13 mouse cellular contexts compared by ENCODE assay signal in the genomic region with DNA sequence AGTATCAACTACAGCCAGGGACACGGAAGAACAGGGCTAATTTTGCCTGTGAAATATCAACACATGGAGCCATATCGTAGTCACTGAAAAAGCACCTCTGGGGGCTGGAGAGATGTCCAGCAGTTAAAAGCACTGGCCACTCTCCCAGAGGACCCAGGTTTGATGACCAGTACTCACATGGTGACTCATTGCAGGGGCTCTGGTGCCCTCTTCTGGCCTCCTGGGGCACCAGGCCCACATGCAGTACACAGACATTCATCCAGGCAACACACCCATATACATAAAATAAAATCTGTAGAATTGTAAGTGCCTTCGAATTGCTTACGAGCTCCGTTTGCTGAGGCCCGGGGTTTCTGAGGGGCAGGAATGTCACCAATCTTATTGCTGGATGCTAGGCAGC. TPM values are rescaled to one million over a fixed set of nuclear protein-coding genes. Genes with fewer than 3 reads are reported as not detected.
DNase-seq lines count a peak whose midpoint lies in the region; ATAC-seq and TF ChIP-seq lines count a peak whose summit lies in the region.
"Had no signal": no experiment of that assay in that cellular context is flagged by ENCODE, and none has a peak within 500 bp of the region (broad histone marks: within the 10 kb centered on the region; RNA-seq: fewer than 3 reads in every experiment).

No protein-coding gene starts in this region.

- no peak for TF ChIP-seq POLR2A in MEL (IDR thresholded peaks at IDR 0.05; ENCODE audit: control insufficient read depth in 1 of 2, insufficient read depth in 1 of 2, low read depth in 1 of 2, low read length in 2 of 2, poor library complexity in 1 of 2)
- TF ChIP-seq POLR2A in embryonic fibroblast, embryonic 13.5 days (IDR thresholded peaks at IDR 0.05; ENCODE audit: low read depth, low read length), result no peak

- H3K36me3 ChIP-seq in hindbrain, embryonic 11.5 days (ENCODE audit: control insufficient read depth, insufficient read depth, low read length), result no peaks in the 10 kb centered on the region
- H3K36me3 ChIP-seq in hindbrain, embryonic 16.5 days (ENCODE audit: control insufficient read depth, insufficient read depth, low read length), result peaks cover 3% of the 10 kb centered on the region; the same call in 1 of the 2 replicates
- no peaks in the 10 kb centered on the region for H3K36me3 ChIP-seq in lung, embryonic 14.5 days (ENCODE audit: insufficient read depth)
- no peaks in the 10 kb centered on the region for H3K36me3 ChIP-seq in MEL (ENCODE audit: control insufficient read depth in 1 of 2, insufficient read depth in 2 of 2, low read length in 2 of 2)
- H3K36me3 ChIP-seq: neural tube, embryonic 12.5 days had no signal

- peak; percentile 39 for DNase-seq in hindbrain, embryonic 11.5 days (ENCODE audit: low spot score)
- peak; percentile 50 for DNase-seq in lung, embryonic 14.5 days
- no peak for DNase-seq in lung, postnatal 14 days
- no peak for DNase-seq in MEL (ENCODE audit: low read depth, low spot score)
- DNase-seq in layer of hippocampus, postnatal 14 days (ENCODE audit: low spot score in 2 of 2), result no peak
- DNase-seq: cerebellum, adult 8-10 months; heart, postnatal 36 days had no signal

- peak; percentile 53 for TF ChIP-seq CTCF in lung, embryonic 14.5 days (IDR thresholded peaks at IDR 0.05; ENCODE audit: low read depth)
- peak in 2 of 3 experiments; percentile 42 to 57; a peak in 4 of 6 replicates for TF ChIP-seq CTCF in MEL (IDR thresholded peaks at IDR 0.05 in 2 of 3, conservative IDR thresholded peaks at IDR 0.05 in 1 of 3; ENCODE audit: control insufficient read depth in 1 of 3, insufficient read depth in 1 of 3, low read depth in 2 of 3, low read length in 3 of 3, poor library complexity in 1 of 3, severe bottlenecking in 1 of 3)
- TF ChIP-seq CTCF in embryonic fibroblast, embryonic 13.5 days (IDR thresholded peaks at IDR 0.05; ENCODE audit: borderline replicate concordance, insufficient read depth, low read length), result peak; percentile 51; the same call in 1 of the 2 replicates

- H3K4me1 ChIP-seq in hindbrain, embryonic 11.5 days (replicated peaks; ENCODE audit: control insufficient read depth, insufficient read depth, low read length), result peaks cover 4% of the 10 kb centered on the region; the same call in 1 of the 2 replicates
- H3K4me1 ChIP-seq in hindbrain, embryonic 16.5 days (ENCODE audit: control insufficient read depth, insufficient read depth, low read depth, low read length), result peaks cover 13% of the 10 kb centered on the region
- no peaks in the 10 kb centered on the region for H3K4me1 ChIP-seq in lung, embryonic 14.5 days (ENCODE audit: insufficient read depth)
- no peaks in the 10 kb centered on the region for H3K4me1 ChIP-seq in MEL (ENCODE audit: control insufficient read depth in 1 of 2, insufficient read depth in 2 of 2, low read length in 2 of 2)
- H3K4me1 ChIP-seq in embryonic fibroblast, embryonic 13.5 days (ENCODE audit: control insufficient read depth, insufficient read depth, low read length), result no peaks in the 10 kb centered on the region

- no peak for TF ChIP-seq EP300 in MEL (IDR thresholded peaks at IDR 0.05; ENCODE audit: low read depth in 1 of 2, low read length in 2 of 2)

- ATAC-seq in hindbrain, embryonic 11.5 days (ENCODE audit: low FRiP score), result no peak
- ATAC-seq in hindbrain, embryonic 16.5 days, result no peak
- no peak for ATAC-seq in lung, embryonic 14.5 days (ENCODE audit: insufficient read depth)
- ATAC-seq in erythroblast, adult 5-6 weeks (replicated peaks; ENCODE audit: low FRiP score, poor library complexity, severe bottlenecking), result no peak

- H3K27me3 ChIP-seq in hindbrain, embryonic 11.5 days (ENCODE audit: control insufficient read depth, insufficient read depth, low read length), result no peaks in the 10 kb centered on the region
- H3K27me3 ChIP-seq in hindbrain, embryonic 16.5 days (replicated peaks; ENCODE audit: control insufficient read depth, insufficient read depth, low read length), result no peaks in the 10 kb centered on the region
- 0 out of 2 replicates have a peak, but pooled peaks cover 1% of the 10 kb centered on the region for H3K27me3 ChIP-seq in lung, embryonic 14.5 days (ENCODE audit: insufficient read depth, low read length)
- H3K27me3 ChIP-seq in MEL (ENCODE audit: control insufficient read depth in 1 of 2, insufficient read depth in 2 of 2, low read length in 2 of 2), result no peaks in the 10 kb centered on the region
- H3K27me3 ChIP-seq: neural tube, embryonic 12.5 days had no signal

- H3K27ac ChIP-seq in hindbrain, embryonic 11.5 days (ENCODE audit: low read depth, low read length), result no peak overlapping the region
- no peak overlapping the region for H3K27ac ChIP-seq in hindbrain, embryonic 16.5 days (ENCODE audit: low read depth, low read length)
- H3K27ac ChIP-seq in lung, embryonic 14.5 days (ENCODE audit: low read depth), result no peak overlapping the region
- H3K27ac ChIP-seq in MEL (ENCODE audit: control insufficient read depth, low read depth, low read length), result no peak overlapping the region
- H3K27ac ChIP-seq in embryonic fibroblast, embryonic 13.5 days (ENCODE audit: insufficient read depth, low read length), result no peak overlapping the region
- H3K27ac ChIP-seq: limb, embryonic 13.5 days; neural tube, embryonic 12.5 days had no signal

- H3K4me2 ChIP-seq in hindbrain, embryonic 11.5 days (replicated peaks; ENCODE audit: low read depth, low read length), result no peak overlapping the region
- H3K4me2 ChIP-seq in hindbrain, embryonic 16.5 days (ENCODE audit: low read length), result no peak overlapping the region
- H3K4me2 ChIP-seq in lung, embryonic 14.5 days, result no peak overlapping the region
- H3K4me2 ChIP-seq: limb, embryonic 13.5 days; neural tube, embryonic 12.5 days had no signal

- H3K9me3 ChIP-seq in hindbrain, embryonic 11.5 days (ENCODE audit: control insufficient read depth, low read length), result no peaks in the 10 kb centered on the region
- H3K9me3 ChIP-seq in hindbrain, embryonic 16.5 days (ENCODE audit: control insufficient read depth, low read length), result no peaks in the 10 kb centered on the region
- no peaks in the 10 kb centered on the region for H3K9me3 ChIP-seq in lung, embryonic 14.5 days (ENCODE audit: low read depth, low read length)
- no peaks in the 10 kb centered on the region for H3K9me3 ChIP-seq in MEL (replicated peaks; ENCODE audit: insufficient read depth, low read length)
- H3K9me3 ChIP-seq: limb, embryonic 13.5 days; neural tube, embryonic 12.5 days had no signal

- no peaks in the 10 kb centered on the region for H3K79me2 ChIP-seq in MEL (ENCODE audit: control insufficient read depth, insufficient read depth, low read length, poor library complexity)

- H3K4me3 ChIP-seq in hindbrain, embryonic 11.5 days (ENCODE audit: low read depth, low read length), result no peak overlapping the region
- H3K4me3 ChIP-seq in hindbrain, embryonic 16.5 days (ENCODE audit: low read length), result no peak overlapping the region
- H3K4me3 ChIP-seq in lung, embryonic 14.5 days (ENCODE audit: low read depth, low read length), result no peak overlapping the region
- H3K4me3 ChIP-seq in MEL (ENCODE audit: control insufficient read depth in 1 of 2, insufficient read depth in 1 of 2, low read depth in 2 of 2, low read length in 2 of 2), result no peak overlapping the region
- no peak overlapping the region for H3K4me3 ChIP-seq in embryonic fibroblast, embryonic 13.5 days (ENCODE audit: insufficient read depth, low read length)
- H3K4me3 ChIP-seq: limb, embryonic 13.5 days; neural tube, embryonic 12.5 days had no signal

- WGBS in hindbrain, embryonic 11.5 days, result 89% methylated on average over 6 of the region's 6 CpGs
- whole genome bisulfite sequencing in hindbrain, embryonic 16.5 days, result 87% methylated on average over 6 of the region's 6 CpGs
- WGBS in lung, embryonic 14.5 days, result 85% methylated on average over 6 of the region's 6 CpGs

- TF ChIP-seq RAD21 in MEL (IDR thresholded peaks at IDR 0.05; ENCODE audit: low read depth, low read length), result peak; percentile 27

- H3K9ac ChIP-seq in hindbrain, embryonic 11.5 days (ENCODE audit: low read depth, low read length), result no peak overlapping the region
- H3K9ac ChIP-seq in hindbrain, embryonic 16.5 days (ENCODE audit: low read depth, low read length), result no peak overlapping the region
- no peak overlapping the region for H3K9ac ChIP-seq in lung, embryonic 14.5 days
- no peak overlapping the region for H3K9ac ChIP-seq in MEL (ENCODE audit: control insufficient read depth, low read depth, low read length, poor library complexity, severe bottlenecking)
- H3K9ac ChIP-seq: limb, embryonic 13.5 days; neural tube, embryonic 12.5 days had no signal

RNA-seq across cellular contexts. Expression of gene Anks6, which starts 10.3 kb away (rescaled TPM):
- 2.6 and 2.9 TPM in 2 replicates for polyA plus RNA-seq in hindbrain, embryonic 11.5 days (2014; fragmentation: Nextera tagmentation; extraction: Ambion mirVana)
- 3.0 and 4.1 TPM in 2 replicates for polyA plus RNA-seq in hindbrain, embryonic 16.5 days (2015; fragmentation: Nextera tagmentation; extraction: Ambion mirVana)
- polyA plus RNA-seq in lung, embryonic 14.5 days (2014; fragmentation: Nextera tagmentation; extraction: Ambion mirVana), result 3.1 and 4.8 TPM in 2 replicates
- not detected in 2 replicates for total RNA-seq in MEL (2012; rRNA removed)
- not detected for polyA plus RNA-seq in MEL (2012; ENCODE audit: insufficient read depth in 1 of 2, insufficient read length in 2 of 2, low read depth in 1 of 2, low replicate concordance in 2 of 2, missing spikeins in 1 of 2)
- polyA plus RNA-seq in embryonic fibroblast, embryonic 13.5 days (2011; ENCODE audit: insufficient read length, low read depth, missing spikeins), result 6.8 and 7.0 TPM in 2 replicates
- not detected in 2 replicates for total RNA-seq in erythroblast, adult 5-6 weeks (2015; ENCODE audit: low replicate concordance)
- total RNA-seq in erythroblast, adult 5-6 weeks (2017; ENCODE audit: low replicate concordance), result not detected in 2 replicates
- 10 to 100 TPM; 19.4 to 21.3 TPM for total RNA-seq in layer of hippocampus, postnatal 14 days (2021)

RNA-seq across cellular contexts. Expression of gene Galnt12, which starts 44.7 kb away (rescaled TPM):
- polyA plus RNA-seq in hindbrain, embryonic 11.5 days (2014; fragmentation: Nextera tagmentation; extraction: Ambion mirVana), result 2.7 and 2.8 TPM in 2 replicates
- 0.97 and 1.1 TPM in 2 replicates for polyA plus RNA-seq in hindbrain, embryonic 16.5 days (2015; fragmentation: Nextera tagmentation; extraction: Ambion mirVana)
- 5.1 and 6.4 TPM in 2 replicates for polyA plus RNA-seq in lung, embryonic 14.5 days (2014; fragmentation: Nextera tagmentation; extraction: Ambion mirVana)
- total RNA-seq in MEL (2012; rRNA removed), result not detected in 2 replicates
- polyA plus RNA-seq in MEL (2012; ENCODE audit: insufficient read depth in 1 of 2, insufficient read length in 2 of 2, low read depth in 1 of 2, low replicate concordance in 2 of 2, missing spikeins in 1 of 2), result not detected
- polyA plus RNA-seq in embryonic fibroblast, embryonic 13.5 days (2011; ENCODE audit: insufficient read length, low read depth, missing spikeins), result 1.3 and 2.4 TPM in 2 replicates
- total RNA-seq in erythroblast, adult 5-6 weeks (2015; ENCODE audit: low replicate concordance), result not detected in 2 replicates
- not detected in 2 replicates for total RNA-seq in erythroblast, adult 5-6 weeks (2017; ENCODE audit: low replicate concordance)
- total RNA-seq in layer of hippocampus, postnatal 14 days (2021), result under 1 TPM; 0.92 to 0.95 TPM

RNA-seq across cellular contexts. Expression of gene Gabbr2, which starts 55.3 kb away (rescaled TPM):
- polyA plus RNA-seq in hindbrain, embryonic 11.5 days (2014; fragmentation: Nextera tagmentation; extraction: Ambion mirVana), result 0.54 and 0.71 TPM in 2 replicates
- 11.0 and 13.3 TPM in 2 replicates for polyA plus RNA-seq in hindbrain, embryonic 16.5 days (2015; fragmentation: Nextera tagmentation; extraction: Ambion mirVana)
- 0.07 TPM in 1 of 2 replicates, not detected in the other for polyA plus RNA-seq in lung, embryonic 14.5 days (2014; fragmentation: Nextera tagmentation; extraction: Ambion mirVana)
- not detected in 2 replicates for total RNA-seq in MEL (2012; rRNA removed)
- polyA plus RNA-seq in MEL (2012; ENCODE audit: insufficient read depth in 1 of 2, insufficient read length in 2 of 2, low read depth in 1 of 2, low replicate concordance in 2 of 2, missing spikeins in 1 of 2), result not detected
- polyA plus RNA-seq in embryonic fibroblast, embryonic 13.5 days (2011; ENCODE audit: insufficient read length, low read depth, missing spikeins), result 0.30 TPM in 1 of 2 replicates, not detected in the other
- total RNA-seq in erythroblast, adult 5-6 weeks (2015; ENCODE audit: low replicate concordance), result not detected in 2 replicates
- total RNA-seq in erythroblast, adult 5-6 weeks (2017; ENCODE audit: low replicate concordance), result 0.17 and 1.3 TPM in 2 replicates
- 100 to 1,000 TPM; 214 to 221 TPM for total RNA-seq in layer of hippocampus, postnatal 14 days (2021)
- total RNA-seq: heart, postnatal 36 days; megakaryocyte, adult 5-6 weeks had no signal

Comparison
In these comparisons a context has a peak if more than half of its experiments do, and no peak if none do; other contexts are left out.
1. DNase-seq: peak in hindbrain, embryonic 11.5 days (single experiment) and lung, embryonic 14.5 days (single experiment); none in lung, postnatal 14 days (single experiment), MEL (single experiment) and layer of hippocampus, postnatal 14 days (0 of 2).
2. Peak in every context shown above with its lines, with median percentiles within 50 percentile points of each other: CTCF ChIP-seq.